Mouse (Mus musculus) heart, adult 2 months (tissue): ENCODE results near the gene Pak2.

Source experiments
- CTCF ChIP-seq: fragments of 200-600 bp; IDR thresholded peaks from 2 replicates; pipeline ENCODE4 v1.8.1; 2022; ENCODE audit warnings: antibody characterized with exemption, mild to moderate bottlenecking, moderate library complexity
- EP300 ChIP-seq: fragments of 200-500 bp; IDR thresholded peaks from 2 replicates; pipeline ENCODE4 v1.6.1; 2011; ENCODE audit warnings: low read depth, low read length, control low read depth; ENCODE audit not compliant: insufficient read depth

DNA sequence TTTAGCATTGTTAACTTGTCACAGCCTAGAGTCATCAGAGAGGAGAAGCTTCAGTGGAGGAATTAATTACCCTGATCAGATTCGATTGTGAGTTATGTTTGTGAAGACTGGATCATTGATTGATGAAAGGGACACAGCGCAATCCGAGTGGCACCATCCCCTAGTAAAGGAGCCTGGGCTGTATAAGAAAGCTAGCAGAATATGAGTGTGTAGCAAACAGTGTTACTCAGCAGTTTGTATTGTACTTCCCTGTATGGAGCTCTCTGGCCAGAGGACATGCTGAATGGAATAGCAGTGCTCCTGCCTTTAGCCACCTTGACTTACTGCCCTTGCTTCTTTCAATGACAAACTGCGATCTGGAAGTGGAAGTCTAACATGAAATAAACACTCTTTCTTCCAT, 68.8 kb downstream of the Pak2 start:
- no peak for TF ChIP-seq CTCF
- no peak for TF ChIP-seq EP300
